Mouse (Mus musculus) hindbrain, embryonic 14.5 days (tissue): ENCODE measurements around the gene Cd93. TPM values are rescaled to one million over a fixed set of nuclear protein-coding genes. Genes with fewer than 3 reads are reported as not detected.
A peak's percentile ranks its signal among the peaks of the same experiment; 100 is the strongest.

Experiments
- ATAC-seq: fragments of 200-750 bp; cut with Nextera tagmentation; 2 replicates; pipeline ENCODE4 v1.8.0; 2017; ENCODE audit warnings: moderate number of reproducible peaks, mild to moderate bottlenecking, moderate TSS enrichment, moderate library complexity; ENCODE audit not compliant: low FRiP score
- DNase-seq: peaks from one replicate; pipeline ENCODE4 v3.0.0-alpha.2; 2015; ENCODE audit warnings: low spot score
- H3K27ac ChIP-seq: fragments of 300-500 bp; sonication (generic); 2 replicates; pipeline ENCODE4 v1.5.1; 2014; ENCODE audit warnings: mild to moderate bottlenecking, moderate library complexity
- H3K27me3 ChIP-seq: fragments of 300-500 bp; sonication (generic); 2 replicates; pipeline ENCODE4 v1.6.1; 2014; ENCODE audit warnings: mild to moderate bottlenecking, low read length, mixed read lengths; ENCODE audit not compliant: control insufficient read depth, insufficient read depth
- H3K36me3 ChIP-seq: fragments of 300-500 bp; sonication (generic); replicated peaks from 2 replicates; pipeline ENCODE4 v1.6.1; 2014; ENCODE audit not compliant: control insufficient read depth, insufficient read depth
- H3K4me1 ChIP-seq: fragments of 300-500 bp; sonication (generic); replicated peaks from 2 replicates; pipeline ENCODE4 v1.6.1; 2014; ENCODE audit warnings: antibody characterized with exemption, low read length, mixed read lengths; ENCODE audit not compliant: control insufficient read depth, insufficient read depth
- H3K4me2 ChIP-seq: fragments of 300-500 bp; sonication (generic); replicated peaks from 2 replicates; pipeline ENCODE4 v1.6.1; 2014; ENCODE audit warnings: mild to moderate bottlenecking, moderate library complexity
- H3K4me3 ChIP-seq: fragments of 300-500 bp; sonication (generic); replicated peaks from 2 replicates; pipeline ENCODE4 v1.5.1; 2014; ENCODE audit warnings: mild to moderate bottlenecking, low read length
- H3K9ac ChIP-seq: fragments of 300-500 bp; sonication (generic); 2 replicates; pipeline ENCODE4 v1.6.1; 2014
- H3K9me3 ChIP-seq: fragments of 300-500 bp; sonication (generic); 2 replicates; pipeline ENCODE4 v1.6.1; 2016; ENCODE audit warnings: low read length; ENCODE audit not compliant: control insufficient read depth
- WGBS: fragments of 180-500 bp; shearing (Covaris S2); extraction: QIAGEN DNeasy Blood & Tissue Kit; methylation state at CpG from one replicate; pipeline ENCODE4 v1.1.7; 2014; 5-methylcytosine and 5-hydroxymethylcytosine counted together
- polyA plus RNA-seq: library from polyadenylated mRNA; unstranded; fragments of >200 nt; fragmentation: Nextera tagmentation; extraction: Ambion mirVana; gene quantifications from 2 replicates; pipeline ENCODE4 v1.2.1, GENCODE M21; 2014

Gene Cd93
- polyA plus RNA-seq, 1 experiment from 2014 or later: 10.1 TPM

GRCm38 (mm10) chr2:148397015-148397783 is 46.2 kb downstream of the Cd93 start:
- WGBS: 74% methylated on average over 11 of the region's 11 CpGs
- H3K36me3 ChIP-seq: no peaks in the 10 kb centered on the region
- no peaks in the 10 kb centered on the region for H3K9me3 ChIP-seq
- H3K27me3 ChIP-seq: peaks cover 35% of the 10 kb centered on the region
- 0 out of 2 replicates have a peak, but pooled peaks cover 7% of the 10 kb centered on the region for H3K4me1 ChIP-seq
- ATAC-seq (no peak), DNase-seq (no peak)
- no peak overlapping the region for H3K4me3 ChIP-seq
- 0 out of 2 replicates have a peak overlapping the region, but pooled peaks have one; percentile 81 for H3K4me2 ChIP-seq
- H3K27ac ChIP-seq: no peak overlapping the region
- no peak overlapping the region for H3K9ac ChIP-seq

GRCm38 (mm10) chr2:148396209-148396608 is 47.2 kb downstream of the Cd93 start:
- Histone ChIP-seq H3K4me2 (peak overlapping the region; percentile 81), H3K4me3 (no peak overlapping the region), H3K9me3 (no peaks in the 10 kb centered on the region), H3K4me1 (0 out of 2 replicates have a peak, but pooled peaks cover 7% of the 10 kb centered on the region), H3K9ac (no peak overlapping the region), H3K36me3 (no peaks in the 10 kb centered on the region), H3K27ac (no peak overlapping the region), H3K27me3 (peaks cover 35% of the 10 kb centered on the region)
- DNase-seq: no peak
- ATAC-seq: peak; percentile 5; the same call in 1 of the 2 replicates
- 65% methylated on average over 10 of the region's 10 CpGs for WGBS

GRCm38 (mm10) chr2:148395131-148396051 is 48.0 kb downstream of the Cd93 start, which contains the start of gene Sstr4:
Sstr4 (plus strand) TSS chr2:148395344.
- Histone ChIP-seq H3K36me3 (no peaks in the 10 kb centered on the region), H3K9ac (peak within 1 kb of the TSS; percentile 67), H3K27me3 (peaks cover 35% of the 10 kb centered on the region), H3K27ac (no peak within 1 kb of the TSS), H3K4me2 (peak within 1 kb of the TSS; percentile 81), H3K9me3 (no peaks in the 10 kb centered on the region), H3K4me3 (peak within 1 kb of the TSS; percentile 65), H3K4me1 (0 out of 2 replicates have a peak, but pooled peaks cover 7% of the 10 kb centered on the region)
- DNase-seq (peak; percentile 63), ATAC-seq (peak; percentile 87)
- WGBS: 4% methylated on average over 81 of the region's 83 CpGs

- H3K4me3 ChIP-seq: no peak overlapping the region
- peaks cover 35% of the 10 kb centered on the region for H3K27me3 ChIP-seq
- H3K4me2 ChIP-seq: no peak overlapping the region
- H3K4me1 ChIP-seq: 0 out of 2 replicates have a peak, but pooled peaks cover 7% of the 10 kb centered on the region
- DNase-seq (no peak), ATAC-seq (no peak)
- H3K9ac ChIP-seq: no peak overlapping the region
- no peak overlapping the region for H3K27ac ChIP-seq
- H3K9me3 ChIP-seq: no peaks in the 10 kb centered on the region
- no peaks in the 10 kb centered on the region for H3K36me3 ChIP-seq
Measured at GRCm38 (mm10) chr2:148393846-148394245, 49.5 kb downstream of the Cd93 start.

GRCm38 (mm10) chr2:148393149-148393548 is 50.2 kb downstream of the Cd93 start:
- 83% methylated on average over 1 of the region's 1 CpGs for WGBS
- DNase-seq (no peak), ATAC-seq (no peak)
- Histone ChIP-seq H3K27me3 (peaks cover 32% of the 10 kb centered on the region), H3K9ac (no peak overlapping the region), H3K36me3 (no peaks in the 10 kb centered on the region), H3K4me3 (no peak overlapping the region), H3K4me2 (no peak overlapping the region), H3K27ac (no peak overlapping the region), H3K4me1 (0 out of 2 replicates have a peak, but pooled peaks cover 7% of the 10 kb centered on the region), H3K9me3 (no peaks in the 10 kb centered on the region)

- DNase-seq (no peak), ATAC-seq (no peak)
- 78% methylated on average over 6 of the region's 6 CpGs for WGBS
- no peaks in the 10 kb centered on the region for H3K36me3 ChIP-seq
- H3K27me3 ChIP-seq: no peaks in the 10 kb centered on the region
- no peak overlapping the region for H3K4me2 ChIP-seq
- H3K9ac ChIP-seq: no peak overlapping the region
- H3K4me3 ChIP-seq: no peak overlapping the region
- no peaks in the 10 kb centered on the region for H3K9me3 ChIP-seq
- no peak overlapping the region for H3K27ac ChIP-seq
- no peaks in the 10 kb centered on the region for H3K4me1 ChIP-seq
Measured at GRCm38 (mm10) chr2:148387652-148388581, 55.4 kb downstream of the Cd93 start.

GRCm38 (mm10) chr2:148386927-148387326 is 56.4 kb downstream of the Cd93 start:
- H3K27me3 ChIP-seq: no peaks in the 10 kb centered on the region
- H3K4me3 ChIP-seq: no peak overlapping the region
- DNase-seq: no peak
- H3K9ac ChIP-seq: no peak overlapping the region
- H3K36me3 ChIP-seq: no peaks in the 10 kb centered on the region
- no peak overlapping the region for H3K4me2 ChIP-seq
- H3K4me1 ChIP-seq: no peaks in the 10 kb centered on the region
- no peak overlapping the region for H3K27ac ChIP-seq
- no peaks in the 10 kb centered on the region for H3K9me3 ChIP-seq
- ATAC-seq: no peak
- WGBS: 92% methylated on average over 2 of the region's 2 CpGs
